Mouse (Mus musculus): ENCODE results near the gene Gm44805. TPM values are rescaled to one million over a fixed set of nuclear protein-coding genes. Genes with fewer than 3 reads are reported as not detected.

The Gm44805 gene
- total RNA-seq, 2 experiments from 2014 or later: not detected

DNA sequence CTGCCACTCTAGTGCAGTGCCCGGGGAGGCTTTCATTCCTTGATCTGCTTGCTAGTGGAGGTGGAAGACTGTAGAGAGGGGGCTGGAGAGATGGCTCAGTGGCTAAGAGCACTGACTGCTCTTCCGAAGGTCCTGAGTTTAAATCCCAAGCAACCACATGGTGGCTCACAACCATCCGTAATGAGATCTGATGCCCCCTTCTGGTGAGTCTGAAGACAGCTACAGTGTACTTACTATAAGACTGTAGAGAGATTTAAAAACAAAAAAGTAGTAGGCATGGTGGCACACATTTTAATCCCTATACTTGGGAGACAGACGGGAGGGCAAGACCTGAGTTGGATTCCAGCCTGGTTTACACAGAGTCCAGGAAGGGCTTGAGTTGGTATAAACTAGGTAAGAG, 31.2 kb upstream of the Gm44805 start:
- peak; percentile 77 for TF ChIP-seq CTCF (conservative IDR thresholded peaks at IDR 0.05)
- peak in 1 of 2 experiments; percentile 47 for DNase-seq (ENCODE audit: low spot score in 2 of 2)
- Histone ChIP-seq H3K4me3 (no peak overlapping the region), H3K27ac (no peak overlapping the region)

GRCm38 (mm10) chr7:19710650-19711049, 29.4 kb upstream of the Gm44805 start:
- Histone ChIP-seq H3K4me3 (no peak overlapping the region), H3K27ac (no peak overlapping the region)
- no peak for DNase-seq (ENCODE audit: low spot score in 2 of 2)
- no peak for TF ChIP-seq CTCF (conservative IDR thresholded peaks at IDR 0.05)

- Histone ChIP-seq H3K4me3 (no peak overlapping the region), H3K27ac (no peak overlapping the region)
- DNase-seq (ENCODE audit: low spot score in 2 of 2): no peak
- no peak for TF ChIP-seq CTCF (conservative IDR thresholded peaks at IDR 0.05)
Measured at GRCm38 (mm10) chr7:19705271-19705670, 24.0 kb upstream of the Gm44805 start.

GRCm38 (mm10) chr7:19704475-19704874, 23.3 kb upstream of the Gm44805 start:
- no peak for TF ChIP-seq CTCF (conservative IDR thresholded peaks at IDR 0.05)
- DNase-seq (ENCODE audit: low spot score in 2 of 2): no peak
- H3K4me3 ChIP-seq: no peak overlapping the region
- H3K27ac ChIP-seq: no peak overlapping the region

DNA sequence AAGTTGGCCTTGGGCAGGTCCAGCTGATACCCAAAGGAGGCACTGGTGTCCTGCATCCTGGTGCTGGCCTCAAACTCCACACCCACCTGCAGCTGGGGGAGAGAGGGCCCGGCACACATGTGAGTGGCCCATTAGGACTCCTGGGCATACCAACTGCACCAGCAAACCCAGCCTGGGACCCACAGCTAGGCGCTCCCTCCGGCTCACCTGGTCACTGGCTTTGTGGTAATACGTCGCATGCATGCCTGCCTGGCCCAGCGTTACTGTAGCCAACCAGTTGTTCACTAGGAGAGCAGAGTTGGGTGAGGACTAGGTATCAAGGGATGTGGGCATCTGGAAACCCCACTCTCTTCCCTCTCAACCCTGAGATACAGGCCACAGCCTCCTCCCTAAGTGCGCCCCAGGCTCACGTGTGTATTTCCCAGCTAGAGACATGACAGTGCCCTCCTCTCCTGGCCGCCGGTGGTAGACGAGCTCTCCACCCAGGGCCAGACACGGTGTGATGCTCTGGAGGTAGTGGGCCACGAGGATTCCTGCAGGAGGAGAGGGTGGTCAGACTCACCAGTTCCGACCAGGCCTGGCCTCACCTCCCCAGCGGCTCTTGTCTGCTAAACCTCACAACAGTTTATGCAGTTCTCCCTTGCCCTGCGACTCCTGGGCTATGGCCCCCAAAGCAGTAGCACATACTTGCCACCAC, 21.8 kb upstream of the Gm44805 start:
- TF ChIP-seq CTCF (conservative IDR thresholded peaks at IDR 0.05): no peak
- H3K4me3 ChIP-seq: no peak overlapping the region
- H3K27ac ChIP-seq: no peak overlapping the region
- no peak for DNase-seq (ENCODE audit: low spot score in 2 of 2)

- Histone ChIP-seq H3K4me3 (no peak overlapping the region), H3K27ac (peak overlapping the region; percentile 91)
- DNase-seq (ENCODE audit: low spot score in 2 of 2): peak; percentile 66 to 72
- peak; percentile 85 for TF ChIP-seq CTCF (conservative IDR thresholded peaks at IDR 0.05)
Measured at GRCm38 (mm10) chr7:19701069-19701761, 20.0 kb upstream of the Gm44805 start.

DNA sequence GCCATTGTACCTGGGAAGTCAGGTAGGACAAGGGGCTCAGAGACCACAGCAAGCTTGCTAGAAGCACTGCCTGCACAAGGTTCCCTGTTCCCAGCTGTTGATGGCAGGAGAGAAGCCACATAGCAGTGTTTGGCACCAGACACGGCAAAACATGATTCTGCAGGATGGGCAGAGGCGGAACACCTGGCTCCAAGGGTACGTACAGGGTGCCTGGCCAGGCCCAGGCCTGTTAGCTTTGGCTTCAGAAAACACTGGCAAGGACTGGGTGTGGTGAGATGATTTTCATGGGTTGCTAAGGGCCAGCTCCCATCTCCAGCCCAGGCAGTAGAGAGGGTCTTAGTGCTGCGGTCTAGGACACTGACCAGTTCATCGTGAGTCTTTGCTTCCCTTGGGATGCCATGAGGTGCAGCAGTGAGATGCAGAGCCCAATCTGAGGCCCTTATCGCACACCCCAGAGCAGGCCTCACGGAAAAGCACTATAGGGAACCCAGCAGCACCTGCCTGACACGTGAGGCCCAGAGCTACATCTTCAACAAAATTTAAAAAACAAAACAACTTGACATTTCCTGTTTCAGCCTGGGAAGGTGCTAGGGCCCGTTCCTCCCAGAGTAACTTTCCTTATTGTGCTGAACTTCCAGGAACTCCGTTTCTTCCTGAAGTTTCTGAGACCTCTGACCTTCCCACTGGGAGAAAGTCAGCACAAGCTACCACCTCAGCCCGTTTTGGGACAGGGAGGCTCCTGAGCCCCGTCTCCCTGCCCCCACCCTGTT, 19.3 kb upstream of the Gm44805 start:
- H3K4me3 ChIP-seq: no peak overlapping the region
- DNase-seq (ENCODE audit: low spot score in 2 of 2): no peak
- no peak for TF ChIP-seq CTCF (conservative IDR thresholded peaks at IDR 0.05)
- peak overlapping the region; percentile 91 for H3K27ac ChIP-seq

- DNase-seq (ENCODE audit: low spot score in 2 of 2): no peak
- TF ChIP-seq CTCF (conservative IDR thresholded peaks at IDR 0.05): no peak
- Histone ChIP-seq H3K4me3 (no peak overlapping the region; the same call in 1 of the 2 replicates), H3K27ac (peak overlapping the region; percentile 91)
Measured at GRCm38 (mm10) chr7:19699827-19700148, 18.6 kb upstream of the Gm44805 start.

GRCm38 (mm10) chr7:19698907-19699826, 17.9 kb upstream of the Gm44805 start, which contains the start of gene Apoe:
Gene Apoe, minus strand, starts transcription at chr7:19699188.
- Histone ChIP-seq H3K27ac (peak within 1 kb of the TSS; percentile 91), H3K4me3 (peak within 1 kb of the TSS; percentile 60)
- TF ChIP-seq CTCF (conservative IDR thresholded peaks at IDR 0.05): no peak

DNA sequence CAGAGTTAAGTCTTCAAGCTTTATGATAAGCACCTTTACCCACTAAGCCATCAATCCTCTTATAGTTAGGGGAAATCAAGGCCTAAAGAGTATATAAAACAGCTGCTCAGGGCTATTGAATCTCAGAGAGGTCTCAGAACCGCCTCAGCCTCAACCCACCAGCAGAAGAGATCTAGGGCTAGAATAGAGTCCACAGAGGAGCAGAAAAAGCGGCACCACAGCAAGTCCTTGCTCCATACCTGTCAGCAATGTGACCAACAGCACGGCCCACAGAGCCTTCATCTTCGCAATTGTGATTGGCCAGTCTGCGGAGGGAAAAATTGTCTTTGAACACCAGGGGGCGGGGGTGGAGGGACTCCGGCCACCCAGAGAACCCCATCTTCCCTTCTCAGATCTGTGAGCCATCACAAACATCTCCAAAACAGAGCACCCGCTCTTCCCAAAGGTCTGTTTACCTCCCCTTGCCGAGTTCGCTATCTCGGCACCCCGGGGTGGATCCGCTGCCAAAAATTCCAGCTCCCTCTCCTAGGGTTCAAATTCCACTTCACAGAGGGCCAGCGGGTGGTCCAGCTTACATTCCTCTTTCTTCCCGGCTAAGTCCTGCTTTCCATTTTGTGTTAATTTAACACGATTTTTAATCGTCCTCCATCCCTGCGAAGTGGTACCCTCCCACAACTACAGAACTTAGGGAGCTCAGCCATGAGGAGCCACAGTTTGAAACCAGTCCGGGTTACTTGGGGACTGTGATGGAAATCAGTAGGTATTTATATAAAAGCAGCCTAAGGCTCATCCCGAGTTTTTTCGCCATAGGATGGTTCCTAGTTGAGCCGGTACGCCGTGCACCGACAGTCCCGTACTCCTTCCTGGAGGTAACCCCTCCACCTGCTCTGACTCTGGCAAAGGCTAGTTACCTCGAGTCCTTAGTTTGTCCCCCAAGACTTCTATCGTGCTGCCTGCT, 17.0 kb upstream of the Gm44805 start:
- TF ChIP-seq CTCF (conservative IDR thresholded peaks at IDR 0.05): peak; percentile 52
- peak overlapping the region; percentile 60 for H3K4me3 ChIP-seq
- peak overlapping the region; percentile 91 for H3K27ac ChIP-seq
- no peak for DNase-seq (ENCODE audit: low spot score in 2 of 2)

More at GRCm38 (mm10) chr7:19698907-19699826, 17.9 kb upstream of the Gm44805 start, which contains the start of gene Apoe:
- peak; percentile 60 to 86 for DNase-seq (ENCODE audit: low spot score in 2 of 2)

GRCm38 (mm10) chr7:19696336-19696873, 15.2 kb upstream of the Gm44805 start:
- H3K4me3 ChIP-seq: peak overlapping the region; percentile 60

More at GRCm38 (mm10) chr7:19696336-19696873, 15.2 kb upstream of the Gm44805 start:
- DNase-seq (ENCODE audit: low spot score in 2 of 2): no peak
- peak overlapping the region; percentile 91; the same call in 1 of the 2 replicates for H3K27ac ChIP-seq
- no peak for TF ChIP-seq CTCF (conservative IDR thresholded peaks at IDR 0.05)
